Mouse (Mus musculus) mammary gland, adult 2 months (tissue): ENCODE measurements around the gene Plcd1. TPM values are rescaled to one million over a fixed set of nuclear protein-coding genes. Genes with fewer than 3 reads are reported as not detected.

ENCODE experiments used
- polyA plus RNA-seq: library from polyadenylated mRNA; depleted of rRNA; stranded (reverse); fragments of >200 nt; gene quantifications from 2 replicates; pipeline ENCODE4 v1.2.3, GENCODE M21; 2012; ENCODE audit warnings: low replicate concordance; rRNA removed

Plcd1 gene
- 36.8 TPM in 2 replicates for polyA plus RNA-seq

GRCm38 (mm10) chr9:119093419-119094295, at the start of gene Plcd1:
Plcd1 (minus strand) TSS chr9:119093502.

GRCm38 (mm10) chr9:119101992-119102782, 8.9 kb upstream of the Plcd1 start, which contains the start of gene Dlec1:
Dlec1 (plus strand) TSS chr9:119102478.

GRCm38 (mm10) chr9:119052154-119052944, 41.0 kb downstream of the Plcd1 start, which contains the start of gene Vill:
Vill (plus strand) TSS chr9:119052778.

Other genes with a start within 250 kb of the Plcd1 start
- 39.3 and 44.4 TPM in 2 replicates for gene Ctdspl, start 167.0 kb downstream of the Plcd1 start, polyA plus RNA-seq
- gene Vill, start 40.7 kb downstream of the Plcd1 start, polyA plus RNA-seq: 48.4 and 65.0 TPM in 2 replicates
- 1.5 and 1.9 TPM in 2 replicates for gene Dlec1, start 9.0 kb upstream of the Plcd1 start, polyA plus RNA-seq
- 31.3 and 61.6 TPM in 2 replicates for gene Acaa1b, start 63.6 kb upstream of the Plcd1 start, polyA plus RNA-seq
- not detected in 2 replicates for gene Gm47289, start 65.7 kb upstream of the Plcd1 start, polyA plus RNA-seq
- gene Slc22a13, start 115.6 kb upstream of the Plcd1 start, polyA plus RNA-seq: not detected in 2 replicates
- 11.3 and 24.0 TPM in 2 replicates for gene Oxsr1, start 228.9 kb upstream of the Plcd1 start, polyA plus RNA-seq
- gene Acaa1a, start 246.2 kb upstream of the Plcd1 start, polyA plus RNA-seq: 183 and 415 TPM in 2 replicates
- gene Myd88, start 247.9 kb upstream of the Plcd1 start, polyA plus RNA-seq: 31.1 and 32.8 TPM in 2 replicates